Mouse (Mus musculus) midbrain, embryonic 13.5 days (tissue): ENCODE results near the gene F13a1. TPM values are rescaled to one million over a fixed set of nuclear protein-coding genes. Genes with fewer than 3 reads are reported as not detected.

Experiments
- ATAC-seq: fragments of 200-750 bp; cut with Nextera tagmentation; 2 replicates; pipeline ENCODE4 v1.8.0; 2017; ENCODE audit warnings: mild to moderate bottlenecking, moderate TSS enrichment, moderate library complexity
- H3K27ac ChIP-seq: fragments of 300-500 bp; sonication (generic); 2 replicates; pipeline ENCODE4 v1.5.1; 2015; ENCODE audit warnings: inconsistent platforms, mild to moderate bottlenecking, moderate library complexity
- H3K27me3 ChIP-seq: fragments of 300-500 bp; sonication (generic); 2 replicates; pipeline ENCODE4 v1.6.1; 2015; ENCODE audit warnings: mild to moderate bottlenecking, inconsistent platforms
- H3K36me3 ChIP-seq: fragments of 300-500 bp; sonication (generic); 2 replicates; pipeline ENCODE4 v1.6.1; 2015; ENCODE audit warnings: mild to moderate bottlenecking, inconsistent platforms
- H3K4me1 ChIP-seq: fragments of 300-500 bp; sonication (generic); replicated peaks from 2 replicates; pipeline ENCODE4 v1.6.1; 2015; ENCODE audit warnings: inconsistent platforms
- H3K4me2 ChIP-seq: fragments of 300-500 bp; sonication (generic); replicated peaks from 2 replicates; pipeline ENCODE4 v1.6.1; 2015; ENCODE audit warnings: moderate library complexity, mild to moderate bottlenecking, inconsistent platforms
- H3K4me3 ChIP-seq: fragments of 300-500 bp; sonication (generic); replicated peaks from 2 replicates; pipeline ENCODE4 v1.5.1; 2015; ENCODE audit warnings: mild to moderate bottlenecking, inconsistent platforms
- H3K9ac ChIP-seq: fragments of 300-500 bp; sonication (generic); replicated peaks from 2 replicates; pipeline ENCODE4 v1.6.1; 2015; ENCODE audit warnings: mild to moderate bottlenecking, inconsistent platforms
- H3K9me3 ChIP-seq: fragments of 300-500 bp; sonication (generic); 2 replicates; pipeline ENCODE4 v1.6.1; 2016; ENCODE audit warnings: mild to moderate bottlenecking, inconsistent platforms
- WGBS: fragments of 180-500 bp; shearing (Covaris S2); methylation state at CpG from one replicate; pipeline ENCODE4 v1.1.7; 2015; 5-methylcytosine and 5-hydroxymethylcytosine counted together
- polyA plus RNA-seq: library from polyadenylated mRNA; unstranded; fragments of >200 nt; fragmentation: Nextera tagmentation; extraction: Ambion mirVana; gene quantifications from 2 replicates; pipeline ENCODE4 v1.2.1, GENCODE M21; 2015

Gene F13a1
- 11.4 and 12.6 TPM in 2 replicates for polyA plus RNA-seq

- no peaks in the 10 kb centered on the region for H3K36me3 ChIP-seq
- H3K4me3 ChIP-seq: no peak within 1 kb of the TSS
- H3K27ac ChIP-seq: no peak within 1 kb of the TSS
- H3K27me3 ChIP-seq: no peaks in the 10 kb centered on the region
- no peak for ATAC-seq
- 77% methylated on average over 3 of the region's 3 CpGs for WGBS
- no peaks in the 10 kb centered on the region for H3K9me3 ChIP-seq
- no peaks in the 10 kb centered on the region for H3K4me1 ChIP-seq
- H3K4me2 ChIP-seq: no peak within 1 kb of the TSS
- no peak within 1 kb of the TSS for H3K9ac ChIP-seq
Measured at GRCm38 (mm10) chr13:37050126-37050525, at the start of gene F13a1. TSS of gene F13a1 (minus strand) at chr13:37050244.

GRCm38 (mm10) chr13:37091620-37092019 lies 41.6 kb upstream of the F13a1 start:
- Histone ChIP-seq H3K9ac (no peak overlapping the region), H3K27ac (no peak overlapping the region), H3K4me2 (no peak overlapping the region), H3K9me3 (no peaks in the 10 kb centered on the region), H3K4me1 (0 out of 2 replicates have a peak, but pooled peaks cover 4% of the 10 kb centered on the region), H3K4me3 (no peak overlapping the region), H3K36me3 (no peaks in the 10 kb centered on the region), H3K27me3 (no peaks in the 10 kb centered on the region)
- ATAC-seq: no peak
- WGBS: 86% methylated on average over 1 of the region's 1 CpGs

GRCm38 (mm10) chr13:37089104-37089503 lies 39.1 kb upstream of the F13a1 start:
- no peak overlapping the region for H3K4me3 ChIP-seq
- no peaks in the 10 kb centered on the region for H3K36me3 ChIP-seq
- H3K27me3 ChIP-seq: no peaks in the 10 kb centered on the region
- H3K27ac ChIP-seq: no peak overlapping the region
- WGBS: 78% methylated on average over 6 of the region's 6 CpGs
- no peak for ATAC-seq
- H3K9ac ChIP-seq: no peak overlapping the region
- no peak overlapping the region for H3K4me2 ChIP-seq
- 0 out of 2 replicates have a peak, but pooled peaks cover 4% of the 10 kb centered on the region for H3K4me1 ChIP-seq
- H3K9me3 ChIP-seq: no peaks in the 10 kb centered on the region

GRCm38 (mm10) chr13:37081506-37082241 lies 31.6 kb upstream of the F13a1 start:
- Histone ChIP-seq H3K9me3 (no peaks in the 10 kb centered on the region), H3K9ac (no peak overlapping the region), H3K4me2 (no peak overlapping the region), H3K27ac (no peak overlapping the region), H3K4me3 (no peak overlapping the region), H3K27me3 (no peaks in the 10 kb centered on the region), H3K4me1 (0 out of 2 replicates have a peak, but pooled peaks cover 11% of the 10 kb centered on the region), H3K36me3 (no peaks in the 10 kb centered on the region)
- ATAC-seq: peak; percentile 60
- WGBS: 43% methylated on average over 13 of the region's 13 CpGs

GRCm38 (mm10) chr13:37071390-37071789 lies 21.3 kb upstream of the F13a1 start:
- no peak overlapping the region for H3K27ac ChIP-seq
- no peaks in the 10 kb centered on the region for H3K4me1 ChIP-seq
- H3K27me3 ChIP-seq: no peaks in the 10 kb centered on the region
- no peaks in the 10 kb centered on the region for H3K36me3 ChIP-seq
- H3K9ac ChIP-seq: no peak overlapping the region
- no peak for ATAC-seq
- H3K9me3 ChIP-seq: no peaks in the 10 kb centered on the region
- H3K4me3 ChIP-seq: no peak overlapping the region
- WGBS: 91% methylated on average over 3 of the region's 3 CpGs
- H3K4me2 ChIP-seq: no peak overlapping the region

GRCm38 (mm10) chr13:37070824-37071223 lies 20.8 kb upstream of the F13a1 start:
- Histone ChIP-seq H3K9me3 (no peaks in the 10 kb centered on the region), H3K9ac (no peak overlapping the region), H3K4me2 (no peak overlapping the region), H3K27me3 (no peaks in the 10 kb centered on the region), H3K4me1 (no peaks in the 10 kb centered on the region), H3K4me3 (no peak overlapping the region), H3K36me3 (no peaks in the 10 kb centered on the region), H3K27ac (no peak overlapping the region)
- WGBS: 77% methylated on average over 4 of the region's 4 CpGs
- ATAC-seq: no peak

- 74% methylated on average over 5 of the region's 5 CpGs for WGBS
- Histone ChIP-seq H3K27me3 (no peaks in the 10 kb centered on the region), H3K4me2 (no peak overlapping the region), H3K4me3 (no peak overlapping the region), H3K27ac (no peak overlapping the region), H3K36me3 (no peaks in the 10 kb centered on the region), H3K9ac (no peak overlapping the region), H3K9me3 (no peaks in the 10 kb centered on the region), H3K4me1 (no peaks in the 10 kb centered on the region)
- no peak for ATAC-seq
Measured at GRCm38 (mm10) chr13:37060810-37061209, 10.8 kb upstream of the F13a1 start.

GRCm38 (mm10) chr13:37056662-37057061 lies 6.6 kb upstream of the F13a1 start:
- H3K9ac ChIP-seq: no peak overlapping the region
- H3K9me3 ChIP-seq: no peaks in the 10 kb centered on the region
- H3K4me2 ChIP-seq: no peak overlapping the region
- H3K27me3 ChIP-seq: no peaks in the 10 kb centered on the region
- no peaks in the 10 kb centered on the region for H3K4me1 ChIP-seq
- no peak overlapping the region for H3K4me3 ChIP-seq
- no peak for ATAC-seq
- no peaks in the 10 kb centered on the region for H3K36me3 ChIP-seq
- H3K27ac ChIP-seq: no peak overlapping the region
- 91% methylated on average over 7 of the region's 7 CpGs for WGBS

- ATAC-seq: no peak
- H3K4me2 ChIP-seq: no peak overlapping the region
- WGBS: 80% methylated on average over 2 of the region's 2 CpGs
- no peaks in the 10 kb centered on the region for H3K9me3 ChIP-seq
- no peak overlapping the region for H3K9ac ChIP-seq
- no peaks in the 10 kb centered on the region for H3K4me1 ChIP-seq
- H3K4me3 ChIP-seq: no peak overlapping the region
- H3K27ac ChIP-seq: no peak overlapping the region
- H3K27me3 ChIP-seq: no peaks in the 10 kb centered on the region
- no peaks in the 10 kb centered on the region for H3K36me3 ChIP-seq
Measured at GRCm38 (mm10) chr13:37049631-37050030, 413 bp downstream of the F13a1 start.

- H3K9me3 ChIP-seq: 0 out of 2 replicates have a peak, but pooled peaks cover 1% of the 10 kb centered on the region
- no peaks in the 10 kb centered on the region for H3K36me3 ChIP-seq
- H3K27ac ChIP-seq: no peak overlapping the region
- no peak for ATAC-seq
- no peak overlapping the region for H3K4me2 ChIP-seq
- H3K4me3 ChIP-seq: no peak overlapping the region
- no peaks in the 10 kb centered on the region for H3K27me3 ChIP-seq
- H3K4me1 ChIP-seq: no peaks in the 10 kb centered on the region
- H3K9ac ChIP-seq: no peak overlapping the region
- 84% methylated on average over 6 of the region's 6 CpGs for WGBS
Measured at GRCm38 (mm10) chr13:37049018-37049417, 1.0 kb downstream of the F13a1 start.

- Histone ChIP-seq H3K36me3 (no peaks in the 10 kb centered on the region), H3K9me3 (0 out of 2 replicates have a peak, but pooled peaks cover 4% of the 10 kb centered on the region), H3K4me2 (no peak overlapping the region), H3K9ac (no peak overlapping the region), H3K4me3 (no peak overlapping the region), H3K27ac (no peak overlapping the region), H3K27me3 (no peaks in the 10 kb centered on the region), H3K4me1 (no peaks in the 10 kb centered on the region)
- WGBS: 83% methylated on average over 3 of the region's 3 CpGs
- no peak for ATAC-seq
Measured at GRCm38 (mm10) chr13:37045005-37045404, 5.0 kb downstream of the F13a1 start.

- Histone ChIP-seq H3K4me3 (no peak overlapping the region), H3K27ac (no peak overlapping the region), H3K9me3 (no peaks in the 10 kb centered on the region), H3K27me3 (no peaks in the 10 kb centered on the region), H3K9ac (no peak overlapping the region), H3K4me1 (no peaks in the 10 kb centered on the region), H3K36me3 (no peaks in the 10 kb centered on the region), H3K4me2 (no peak overlapping the region)
- no peak for ATAC-seq
- WGBS: 79% methylated on average over 3 of the region's 3 CpGs
Measured at GRCm38 (mm10) chr13:37034745-37035144, 15.3 kb downstream of the F13a1 start.
